Mouse (Mus musculus) cortical plate, adult 2 months (tissue): ENCODE results near the gene Fbxw8. TPM values are rescaled to one million over a fixed set of nuclear protein-coding genes. Genes with fewer than 3 reads are reported as not detected.
A peak's percentile ranks its signal among the peaks of the same experiment; 100 is the strongest.

ENCODE experiments used
- H3K27ac ChIP-seq: fragments of 200-500 bp; 2 replicates; pipeline ENCODE4 v1.5.1; 2012; ENCODE audit warnings: low read length, control low read depth, inconsistent platforms; ENCODE audit not compliant: insufficient read depth
- H3K4me1 ChIP-seq: fragments of 200-500 bp; 2 replicates; pipeline ENCODE4 v1.6.1; 2011; ENCODE audit warnings: low read length; ENCODE audit not compliant: control insufficient read depth, insufficient read depth
- H3K4me3 ChIP-seq: fragments of 200-500 bp; 2 replicates; pipeline ENCODE4 v1.5.1; 2011; ENCODE audit warnings: mild to moderate bottlenecking, low read length, control low read depth; ENCODE audit not compliant: insufficient read depth
- CTCF ChIP-seq: fragments of 200-500 bp; IDR thresholded peaks from 2 replicates; pipeline ENCODE4 v1.5.1; 2011; ENCODE audit warnings: mild to moderate bottlenecking, control low read depth, low read length; ENCODE audit not compliant: insufficient read depth; ENCODE audit errors: extremely low read depth
- POLR2A ChIP-seq: fragments of 200-500 bp; IDR thresholded peaks from 2 replicates; pipeline ENCODE4 v1.6.1; 2011; ENCODE audit warnings: mild to moderate bottlenecking, low read length, control low read depth; ENCODE audit not compliant: insufficient read depth; ENCODE audit errors: extremely low read depth
- polyA plus RNA-seq: library from polyadenylated mRNA; depleted of rRNA; stranded (reverse); fragments of >200 nt; gene quantifications from 2 replicates; pipeline ENCODE4 v1.2.3, GENCODE M21; 2012

The Fbxw8 gene
- polyA plus RNA-seq, 1 experiment = 31.8 TPM

GRCm38 (mm10) chr5:118069315-118069714 is 85.9 kb downstream of the Fbxw8 start:
- Histone ChIP-seq H3K4me1 (peaks cover 2% of the 10 kb centered on the region; the same call in 1 of the 2 replicates), H3K4me3 (no peak overlapping the region), H3K27ac (no peak overlapping the region)
- TF ChIP-seq POLR2A (no peak), CTCF (peak; percentile 98)

- Histone ChIP-seq H3K27ac (no peak overlapping the region), H3K4me1 (peaks cover 8% of the 10 kb centered on the region), H3K4me3 (no peak overlapping the region)
- TF ChIP-seq POLR2A (no peak), CTCF (no peak)
These were observed 87.2 kb downstream of the Fbxw8 start for GRCm38 (mm10) chr5:118067984-118068494.

- peaks cover 8% of the 10 kb centered on the region for H3K4me1 ChIP-seq
- no peak overlapping the region for H3K4me3 ChIP-seq
- no peak overlapping the region for H3K27ac ChIP-seq
- TF ChIP-seq POLR2A (no peak), CTCF (no peak)
These were observed 87.7 kb downstream of the Fbxw8 start for GRCm38 (mm10) chr5:118067572-118067971.

GRCm38 (mm10) chr5:118066828-118067227 is 88.4 kb downstream of the Fbxw8 start:
- Histone ChIP-seq H3K4me1 (peaks cover 8% of the 10 kb centered on the region), H3K27ac (no peak overlapping the region), H3K4me3 (no peak overlapping the region)
- TF ChIP-seq POLR2A (no peak), CTCF (peak; percentile 67)

GRCm38 (mm10) chr5:118065516-118066255 is 89.6 kb downstream of the Fbxw8 start:
- H3K4me1 ChIP-seq = peaks cover 8% of the 10 kb centered on the region
- no peak for TF ChIP-seq POLR2A
- TF ChIP-seq CTCF = no peak
- H3K4me3 ChIP-seq = no peak overlapping the region
- H3K27ac ChIP-seq = no peak overlapping the region

GRCm38 (mm10) chr5:118064284-118064901 is 90.9 kb downstream of the Fbxw8 start:
- Histone ChIP-seq H3K27ac (no peak overlapping the region), H3K4me3 (no peak overlapping the region), H3K4me1 (peaks cover 8% of the 10 kb centered on the region)
- TF ChIP-seq CTCF (no peak), POLR2A (no peak)

- Histone ChIP-seq H3K4me3 (no peak overlapping the region), H3K27ac (0 out of 2 replicates have a peak overlapping the region, but pooled peaks have one; percentile 35), H3K4me1 (peaks cover 8% of the 10 kb centered on the region)
- no peak for TF ChIP-seq CTCF
- TF ChIP-seq POLR2A = no peak; the same call in 1 of the 2 replicates
These were observed 92.1 kb downstream of the Fbxw8 start for GRCm38 (mm10) chr5:118063181-118063621.

- Histone ChIP-seq H3K4me1 (peaks cover 6% of the 10 kb centered on the region), H3K27ac (no peak overlapping the region), H3K4me3 (no peak overlapping the region)
- TF ChIP-seq CTCF = no peak
- no peak for TF ChIP-seq POLR2A
These were observed 93.9 kb downstream of the Fbxw8 start for GRCm38 (mm10) chr5:118061391-118061790.

GRCm38 (mm10) chr5:118059646-118060045 is 95.6 kb downstream of the Fbxw8 start:
- Histone ChIP-seq H3K4me1 (peaks cover 6% of the 10 kb centered on the region), H3K27ac (no peak overlapping the region), H3K4me3 (no peak overlapping the region)
- TF ChIP-seq CTCF (no peak), POLR2A (no peak)
